Mouse (Mus musculus) heart, embryonic 10.5 days (tissue): ENCODE results near the gene Ip6k3. TPM values are rescaled to one million over a fixed set of nuclear protein-coding genes. Genes with fewer than 3 reads are reported as not detected.

Experiments
- DNase-seq: peaks from one replicate; pipeline ENCODE4 v3.0.0-alpha.2; 2017; ENCODE audit warnings: low spot score
- H3K27ac ChIP-seq: fragments of 300-500 bp; sonication (generic); 2 replicates; pipeline ENCODE4 v1.5.1; 2016; ENCODE audit warnings: mild to moderate bottlenecking
- H3K27me3 ChIP-seq: fragments of 300-500 bp; sonication (generic); 2 replicates; pipeline ENCODE4 v1.6.1; 2016; ENCODE audit warnings: mild to moderate bottlenecking; ENCODE audit not compliant: poor library complexity, insufficient read depth, severe bottlenecking
- H3K36me3 ChIP-seq: fragments of 300-500 bp; sonication (generic); 2 replicates; pipeline ENCODE4 v1.6.1; 2016; ENCODE audit warnings: mild to moderate bottlenecking, moderate library complexity
- H3K4me1 ChIP-seq: fragments of 300-500 bp; sonication (generic); 2 replicates; pipeline ENCODE4 v1.6.1; 2016; ENCODE audit warnings: mild to moderate bottlenecking
- H3K4me3 ChIP-seq: fragments of 300-500 bp; sonication (generic); 2 replicates; pipeline ENCODE4 v1.5.1; 2016; ENCODE audit warnings: mild to moderate bottlenecking, moderate library complexity
- H3K9me3 ChIP-seq: fragments of 300-500 bp; sonication (generic); 2 replicates; pipeline ENCODE4 v1.6.1; 2016; ENCODE audit warnings: mild to moderate bottlenecking, moderate library complexity
- WGBS: fragments of 180-500 bp; shearing (Covaris S2); methylation state at CpG from one replicate; pipeline ENCODE4 v1.1.7; 2016; 5-methylcytosine and 5-hydroxymethylcytosine counted together
- polyA plus RNA-seq: library from polyadenylated mRNA; unstranded; fragments of >200 nt; fragmentation: Nextera tagmentation; extraction: Ambion mirVana; gene quantifications from 2 replicates; pipeline ENCODE4 v1.2.1, GENCODE M21; 2016

Gene Ip6k3
- polyA plus RNA-seq, 1 experiment from 2014 or later: 0.05 TPM

GRCm38 (mm10) chr17:27194258-27195185, 26.9 kb upstream of the Ip6k3 start:
- H3K9me3 ChIP-seq: no peaks in the 10 kb centered on the region
- WGBS: 61% methylated on average over 20 of the region's 20 CpGs
- no peak overlapping the region for H3K27ac ChIP-seq
- no peak overlapping the region for H3K4me3 ChIP-seq
- DNase-seq: no peak
- peaks cover 25% of the 10 kb centered on the region for H3K4me1 ChIP-seq
- H3K36me3 ChIP-seq: peaks cover 98% of the 10 kb centered on the region
- H3K27me3 ChIP-seq: no peaks in the 10 kb centered on the region

- no peak for DNase-seq
- Histone ChIP-seq H3K36me3 (peaks cover 72% of the 10 kb centered on the region), H3K9me3 (no peaks in the 10 kb centered on the region), H3K27me3 (peaks cover 13% of the 10 kb centered on the region), H3K4me3 (no peak overlapping the region), H3K4me1 (peaks cover 31% of the 10 kb centered on the region), H3K27ac (no peak overlapping the region)
- 74% methylated on average over 5 of the region's 5 CpGs for WGBS
Measured at GRCm38 (mm10) chr17:27191804-27192203, 24.2 kb upstream of the Ip6k3 start.

- Histone ChIP-seq H3K4me1 (peaks cover 30% of the 10 kb centered on the region), H3K4me3 (no peak overlapping the region), H3K9me3 (no peaks in the 10 kb centered on the region), H3K36me3 (peaks cover 66% of the 10 kb centered on the region), H3K27me3 (peaks cover 14% of the 10 kb centered on the region), H3K27ac (no peak overlapping the region)
- no peak for DNase-seq
- 82% methylated on average over 6 of the region's 6 CpGs for whole genome bisulfite sequencing
Measured at GRCm38 (mm10) chr17:27191189-27191588, 23.6 kb upstream of the Ip6k3 start.

- WGBS: 43% methylated on average over 10 of the region's 10 CpGs
- DNase-seq: no peak
- Histone ChIP-seq H3K4me1 (peaks cover 18% of the 10 kb centered on the region), H3K4me3 (no peak overlapping the region), H3K27me3 (peaks cover 17% of the 10 kb centered on the region), H3K36me3 (peaks cover 51% of the 10 kb centered on the region), H3K9me3 (no peaks in the 10 kb centered on the region), H3K27ac (no peak overlapping the region)
Measured at GRCm38 (mm10) chr17:27189640-27190216, 22.1 kb upstream of the Ip6k3 start.

- Histone ChIP-seq H3K9me3 (no peaks in the 10 kb centered on the region), H3K27me3 (peaks cover 17% of the 10 kb centered on the region), H3K27ac (no peak overlapping the region), H3K4me1 (peaks cover 18% of the 10 kb centered on the region), H3K36me3 (peaks cover 43% of the 10 kb centered on the region), H3K4me3 (no peak overlapping the region)
- WGBS: 75% methylated on average over 9 of the region's 9 CpGs
- DNase-seq: no peak
Measured at GRCm38 (mm10) chr17:27188883-27189282, 21.3 kb upstream of the Ip6k3 start.

GRCm38 (mm10) chr17:27187059-27187458, 19.5 kb upstream of the Ip6k3 start:
- no peak overlapping the region for H3K4me3 ChIP-seq
- no peak overlapping the region for H3K27ac ChIP-seq
- WGBS: 59% methylated on average over 5 of the region's 5 CpGs
- peaks cover 18% of the 10 kb centered on the region for H3K4me1 ChIP-seq
- DNase-seq: no peak
- no peaks in the 10 kb centered on the region for H3K9me3 ChIP-seq
- peaks cover 25% of the 10 kb centered on the region for H3K36me3 ChIP-seq
- H3K27me3 ChIP-seq: peaks cover 17% of the 10 kb centered on the region

GRCm38 (mm10) chr17:27186068-27186467, 18.5 kb upstream of the Ip6k3 start:
- Histone ChIP-seq H3K27ac (no peak overlapping the region), H3K36me3 (peaks cover 15% of the 10 kb centered on the region), H3K4me1 (peaks cover 22% of the 10 kb centered on the region), H3K4me3 (no peak overlapping the region), H3K27me3 (peaks cover 17% of the 10 kb centered on the region), H3K9me3 (no peaks in the 10 kb centered on the region)
- DNase-seq: no peak
- 90% methylated on average over 3 of the region's 3 CpGs for WGBS

- Histone ChIP-seq H3K4me1 (peaks cover 23% of the 10 kb centered on the region), H3K9me3 (no peaks in the 10 kb centered on the region), H3K36me3 (no peaks in the 10 kb centered on the region), H3K27ac (no peak overlapping the region), H3K27me3 (peaks cover 17% of the 10 kb centered on the region), H3K4me3 (no peak overlapping the region)
- WGBS: 84% methylated on average over 12 of the region's 12 CpGs
- no peak for DNase-seq
Measured at GRCm38 (mm10) chr17:27183667-27184292, 16.2 kb upstream of the Ip6k3 start.

GRCm38 (mm10) chr17:27182401-27182800, 14.8 kb upstream of the Ip6k3 start:
- H3K9me3 ChIP-seq: no peaks in the 10 kb centered on the region
- H3K36me3 ChIP-seq: no peaks in the 10 kb centered on the region
- peaks cover 14% of the 10 kb centered on the region for H3K4me1 ChIP-seq
- H3K27ac ChIP-seq: no peak overlapping the region
- 72% methylated on average over 5 of the region's 5 CpGs for whole genome bisulfite sequencing
- DNase-seq: no peak
- no peak overlapping the region for H3K4me3 ChIP-seq
- H3K27me3 ChIP-seq: peaks cover 5% of the 10 kb centered on the region; the same call in 1 of the 2 replicates

GRCm38 (mm10) chr17:27181666-27182065, 14.1 kb upstream of the Ip6k3 start:
- Histone ChIP-seq H3K27ac (no peak overlapping the region), H3K9me3 (no peaks in the 10 kb centered on the region), H3K4me3 (no peak overlapping the region), H3K27me3 (peaks cover 4% of the 10 kb centered on the region; the same call in 1 of the 2 replicates), H3K4me1 (peaks cover 12% of the 10 kb centered on the region), H3K36me3 (no peaks in the 10 kb centered on the region)
- 21% methylated on average over 3 of the region's 3 CpGs for WGBS
- DNase-seq: no peak

- Histone ChIP-seq H3K27ac (no peak overlapping the region), H3K4me3 (no peak overlapping the region), H3K9me3 (no peaks in the 10 kb centered on the region), H3K36me3 (no peaks in the 10 kb centered on the region), H3K27me3 (no peaks in the 10 kb centered on the region), H3K4me1 (peaks cover 19% of the 10 kb centered on the region)
- DNase-seq: no peak
- 51% methylated on average over 12 of the region's 12 CpGs for WGBS
Measured at GRCm38 (mm10) chr17:27179681-27180280, 12.2 kb upstream of the Ip6k3 start.

GRCm38 (mm10) chr17:27178427-27179177, 11.0 kb upstream of the Ip6k3 start:
- H3K27me3 ChIP-seq: no peaks in the 10 kb centered on the region
- 83% methylated on average over 17 of the region's 17 CpGs for WGBS
- no peak overlapping the region for H3K4me3 ChIP-seq
- H3K27ac ChIP-seq: no peak overlapping the region
- no peak for DNase-seq
- no peaks in the 10 kb centered on the region for H3K36me3 ChIP-seq
- peaks cover 19% of the 10 kb centered on the region for H3K4me1 ChIP-seq
- no peaks in the 10 kb centered on the region for H3K9me3 ChIP-seq
